Mouse (Mus musculus): ENCODE results near the gene Cyp4a31.

GRCm38 (mm10) chr4:115614005-115614404, 50.6 kb downstream of the Cyp4a31 start:
- TF ChIP-seq CTCF (IDR thresholded peaks at IDR 0.05; ENCODE audit: low read depth, low read length) (no peak), EP300 (IDR thresholded peaks at IDR 0.05; ENCODE audit: insufficient read depth, low read depth, low read length) (no peak)

Measured in ES-Bruce4 (cell line).